ENCODE assay signal across 8 mouse cellular contexts in the genomic region with DNA sequence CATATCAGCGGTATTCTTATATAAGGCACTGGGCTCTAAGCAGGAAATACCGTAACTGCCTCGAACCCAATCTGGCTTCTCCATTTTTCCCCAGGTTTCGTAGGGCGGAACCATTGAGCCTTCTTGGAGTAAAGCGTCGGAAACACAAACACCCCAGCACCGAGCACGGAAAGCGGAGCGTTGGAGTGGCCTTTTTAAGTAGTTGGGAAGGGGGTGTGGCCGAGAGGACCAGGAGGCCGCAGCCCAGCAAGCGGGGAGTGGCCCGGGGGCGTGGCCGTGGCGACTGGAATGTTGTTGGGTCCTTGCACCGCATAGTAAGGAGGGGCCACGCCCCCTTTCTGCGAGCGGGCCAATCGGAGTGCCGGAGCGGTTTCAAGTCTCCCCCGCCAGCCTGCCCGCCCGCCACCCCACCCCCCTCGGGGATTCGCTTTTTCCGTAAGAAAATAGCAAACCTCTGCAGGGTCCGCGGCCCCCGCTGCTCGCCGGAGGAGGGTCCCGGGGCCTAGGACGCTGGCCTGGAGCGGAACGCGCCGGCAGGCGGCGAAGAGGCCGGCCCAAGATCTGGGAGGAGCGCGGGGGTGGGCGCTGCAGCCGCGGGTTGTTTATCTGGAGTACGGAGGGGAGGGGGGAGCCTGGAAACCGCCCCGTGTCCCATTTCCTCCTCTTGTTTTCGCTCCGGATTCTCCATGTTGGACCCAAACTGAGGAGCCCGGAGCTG. TPM values are rescaled to one million over a fixed set of nuclear protein-coding genes. Genes with fewer than 3 reads are reported as not detected.
DNase-seq lines count a peak whose midpoint lies in the region; ATAC-seq and TF ChIP-seq lines count a peak whose summit lies in the region.

A gene (plus strand): TSS at position 441 of the 718 bp plus-strand sequence.

- H3K36me3 ChIP-seq in MEL (ENCODE audit: control insufficient read depth in 1 of 2, insufficient read depth in 2 of 2, low read length in 2 of 2): peaks cover 0 to 5% of the 10 kb centered on the region in 2 experiments; a peak in 2 of 4 replicates
- no peaks in the 10 kb centered on the region for H3K36me3 ChIP-seq in forebrain, postnatal 0 days (ENCODE audit: insufficient read depth)
- no peaks in the 10 kb centered on the region; the same call in 1 of the 2 replicates for H3K36me3 ChIP-seq in lung, embryonic 15.5 days

- TF ChIP-seq RAD21 in MEL (IDR thresholded peaks at IDR 0.05; ENCODE audit: low read depth, low read length): no peak

- under 1% methylated on average over 55 of the region's 56 CpGs for whole genome bisulfite sequencing in cerebellum, adult 2 months
- 2% methylated on average over 50 of the region's 56 CpGs for WGBS in forebrain, postnatal 0 days
- WGBS in lung, embryonic 15.5 days: under 1% methylated on average over 56 of the region's 56 CpGs

- peaks cover 0 to 8% of the 10 kb centered on the region in 2 experiments; a peak in 3 of 4 replicates for H3K27me3 ChIP-seq in MEL (ENCODE audit: control insufficient read depth in 1 of 2, insufficient read depth in 2 of 2, low read length in 2 of 2)
- H3K27me3 ChIP-seq in cerebellum, adult 2 months (ENCODE audit: control insufficient read depth, insufficient read depth, low read length): no peaks in the 10 kb centered on the region
- H3K27me3 ChIP-seq in forebrain, postnatal 0 days (ENCODE audit: insufficient read depth, low read length): no peaks in the 10 kb centered on the region
- no peaks in the 10 kb centered on the region for H3K27me3 ChIP-seq in lung, embryonic 15.5 days

- TF ChIP-seq EP300 in MEL (IDR thresholded peaks at IDR 0.05; ENCODE audit: low read depth in 1 of 2, low read length in 2 of 2): 0 out of 4 replicates have a peak, but pooled peaks of 1 of the 2 experiments have one; percentile 24

- DNase-seq in MEL (ENCODE audit: low read depth, low spot score): peak; percentile 99
- DNase-seq in cerebellum, adult 2 months: peak; percentile 99 to 100
- DNase-seq in forebrain, postnatal 0 days: peak; percentile 98
- DNase-seq in heart, postnatal 4 days: peak; percentile 100
- DNase-seq in layer of hippocampus, adult 8-10 months (ENCODE audit: low spot score in 2 of 2): peak; percentile 99 to 100
- peak; percentile 100 for DNase-seq in ovary, adult 18-20 months (ENCODE audit: low spot score)
- DNase-seq in thymus, postnatal 0 days (ENCODE audit: low spot score): peak; percentile 92

- TF ChIP-seq POLR2A in MEL (IDR thresholded peaks at IDR 0.05; ENCODE audit: control insufficient read depth in 1 of 2, insufficient read depth in 1 of 2, low read depth in 1 of 2, low read length in 2 of 2, poor library complexity in 1 of 2): peak; percentile 69 to 79
- peak; percentile 93 for TF ChIP-seq POLR2A in cerebellum, adult 2 months (IDR thresholded peaks at IDR 0.05; ENCODE audit: borderline replicate concordance, insufficient read depth, low read length)

- H3K4me2 ChIP-seq in forebrain, postnatal 0 days (ENCODE audit: low read depth): peak within 1 kb of the TSS; percentile 58
- peak within 1 kb of the TSS; percentile 92 for H3K4me2 ChIP-seq in lung, embryonic 15.5 days

- H3K27ac ChIP-seq in MEL (ENCODE audit: control insufficient read depth, low read depth, low read length): peak within 1 kb of the TSS; percentile 79
- peak within 1 kb of the TSS; percentile 100 for H3K27ac ChIP-seq in cerebellum, adult 2 months (ENCODE audit: insufficient read depth, low read length)
- peak within 1 kb of the TSS; percentile 100 for H3K27ac ChIP-seq in forebrain, postnatal 0 days (ENCODE audit: low read depth, low read length)
- H3K27ac ChIP-seq in lung, embryonic 15.5 days: peak within 1 kb of the TSS; percentile 99

- H3K79me2 ChIP-seq in MEL (ENCODE audit: control insufficient read depth, insufficient read depth, low read length, poor library complexity): peaks cover 28% of the 10 kb centered on the region

- TF ChIP-seq CTCF in MEL (IDR thresholded peaks at IDR 0.05 in 2 of 3, conservative IDR thresholded peaks at IDR 0.05 in 1 of 3; ENCODE audit: control insufficient read depth in 1 of 3, insufficient read depth in 1 of 3, low read depth in 2 of 3, low read length in 3 of 3, poor library complexity in 1 of 3, severe bottlenecking in 1 of 3): no peak
- TF ChIP-seq CTCF in cerebellum, adult 2 months (IDR thresholded peaks at IDR 0.05; ENCODE audit: borderline replicate concordance, insufficient read depth, low read depth, low read length): no peak
- TF ChIP-seq CTCF in forebrain, postnatal 0 days (IDR thresholded peaks at IDR 0.05; ENCODE audit: low read depth): peak; percentile 30

- H3K9me3 ChIP-seq in MEL (replicated peaks; ENCODE audit: insufficient read depth, low read length): no peaks in the 10 kb centered on the region
- no peaks in the 10 kb centered on the region for H3K9me3 ChIP-seq in forebrain, postnatal 0 days (ENCODE audit: low read length)
- no peaks in the 10 kb centered on the region for H3K9me3 ChIP-seq in lung, embryonic 15.5 days

- H3K9ac ChIP-seq in MEL (ENCODE audit: control insufficient read depth, low read depth, low read length, poor library complexity, severe bottlenecking): peak within 1 kb of the TSS; percentile 97
- H3K9ac ChIP-seq in forebrain, postnatal 0 days: peak within 1 kb of the TSS; percentile 92
- peak within 1 kb of the TSS; percentile 97 for H3K9ac ChIP-seq in lung, embryonic 15.5 days

- peak; percentile 91 for ATAC-seq in forebrain, postnatal 0 days
- peak; percentile 92 for ATAC-seq in lung, embryonic 15.5 days (ENCODE audit: borderline replicate concordance, extremely low read depth, low FRiP score, low TSS enrichment)

- H3K4me3 ChIP-seq in MEL (ENCODE audit: control insufficient read depth in 1 of 2, insufficient read depth in 1 of 2, low read depth in 2 of 2, low read length in 2 of 2): peak within 1 kb of the TSS; percentile 90 to 100
- H3K4me3 ChIP-seq in cerebellum, adult 2 months (replicated peaks; ENCODE audit: insufficient read depth, low read depth, low read length): peak within 1 kb of the TSS; percentile 83
- peak within 1 kb of the TSS; percentile 99 for H3K4me3 ChIP-seq in forebrain, postnatal 0 days (ENCODE audit: low read depth, low read length)
- H3K4me3 ChIP-seq in lung, embryonic 15.5 days: peak within 1 kb of the TSS; percentile 92

- H3K4me1 ChIP-seq in MEL (ENCODE audit: control insufficient read depth in 1 of 2, insufficient read depth in 2 of 2, low read length in 2 of 2): peaks cover 0 to 17% of the 10 kb centered on the region in 2 experiments; a peak in 2 of 4 replicates
- peaks cover 6% of the 10 kb centered on the region; the same call in 1 of the 2 replicates for H3K4me1 ChIP-seq in cerebellum, adult 2 months (ENCODE audit: control insufficient read depth, insufficient read depth, low read length)
- peaks cover 21% of the 10 kb centered on the region for H3K4me1 ChIP-seq in forebrain, postnatal 0 days (ENCODE audit: insufficient read depth)
- peaks cover 58% of the 10 kb centered on the region for H3K4me1 ChIP-seq in lung, embryonic 15.5 days

TF ChIP-seq in MEL, 35 proteins besides CTCF, POLR2A, EP300 and RAD21 (continues in another document):
- no peak; the same call in 1 of the 2 replicates for TF ChIP-seq RCOR1 (IDR thresholded peaks at IDR 0.05; ENCODE audit: low read depth, low read length)
- no peak for TF ChIP-seq MXI1 (IDR thresholded peaks at IDR 0.05; ENCODE audit: low read depth, low read length)
- TF ChIP-seq SMC3 (IDR thresholded peaks at IDR 0.05; ENCODE audit: low read depth, low read length): no peak
- no peak for TF ChIP-seq MYC (IDR thresholded peaks at IDR 0.05; ENCODE audit: low read depth, low read length)
- no peak for TF ChIP-seq E2F4 (IDR thresholded peaks at IDR 0.05; ENCODE audit: borderline replicate concordance, low read depth, low read length)
- 0 out of 2 replicates have a peak, but pooled peaks have one; percentile 8 for TF ChIP-seq HCFC1 (IDR thresholded peaks at IDR 0.05; ENCODE audit: low read depth, low read length)
- peak; percentile 78; the same call in 1 of the 2 replicates for TF ChIP-seq MAZ (IDR thresholded peaks at IDR 0.05; ENCODE audit: low read depth, low read length)
- TF ChIP-seq UBTF (IDR thresholded peaks at IDR 0.05; ENCODE audit: borderline replicate concordance, insufficient read depth, low read depth, low read length): 0 out of 2 replicates have a peak, but pooled peaks have one; percentile 20
- TF ChIP-seq MEF2A (IDR thresholded peaks at IDR 0.05; ENCODE audit: extremely low read depth, insufficient replicate concordance, low read depth, low read length, poor library complexity, severe bottlenecking): no peak
- peak; percentile 58 for TF ChIP-seq NELFE (IDR thresholded peaks at IDR 0.05; ENCODE audit: low read depth, low read length)
- peak; percentile 92 for TF ChIP-seq TBP (IDR thresholded peaks at IDR 0.05; ENCODE audit: low read depth, low read length)
- TF ChIP-seq CHD1 (IDR thresholded peaks at IDR 0.05; ENCODE audit: low read depth, low read length): no peak
- no peak for TF ChIP-seq GATA1 (IDR thresholded peaks at IDR 0.05; ENCODE audit: low read depth, low read length)
- TF ChIP-seq POLR2AphosphoS2 (IDR thresholded peaks at IDR 0.05; ENCODE audit: low read length): no peak
- no peak for TF ChIP-seq USF1 (IDR thresholded peaks at IDR 0.05; ENCODE audit: low read depth, low read length)
- no peak for TF ChIP-seq POLR2AphosphoS5 (IDR thresholded peaks at IDR 0.05; ENCODE audit: borderline replicate concordance, low read depth, low read length)
- TF ChIP-seq TCF12 (IDR thresholded peaks at IDR 0.05; ENCODE audit: low read depth, low read length): 0 out of 2 replicates have a peak, but pooled peaks have one; percentile 10
- TF ChIP-seq BHLHE40 (IDR thresholded peaks at IDR 0.05; ENCODE audit: borderline replicate concordance, low read depth, low read length): no peak
- peak; percentile 46 for TF ChIP-seq ELF1 (IDR thresholded peaks at IDR 0.05; ENCODE audit: low read depth, low read length)
- TF ChIP-seq JUND (IDR thresholded peaks at IDR 0.05; ENCODE audit: low read depth, low read length): no peak
- TF ChIP-seq NRF1 (IDR thresholded peaks at IDR 0.05; ENCODE audit: insufficient read depth, low read depth, low read length, poor library complexity, severe bottlenecking): no peak

RNA-seq across cellular contexts. Expression of the gene that starts here (rescaled TPM):
- total RNA-seq in MEL (2012; rRNA removed): 16.7 and 19.3 TPM in 2 replicates
- polyA plus RNA-seq in MEL (2012; ENCODE audit: insufficient read depth in 1 of 2, insufficient read length in 2 of 2, low read depth in 1 of 2, low replicate concordance in 2 of 2, missing spikeins in 1 of 2): 10 to 100 TPM in 1 of 2 experiments, not detected in 1; 69.3 TPM
- polyA plus RNA-seq in cerebellum, adult 2 months (2012; rRNA removed): 96.2 and 101 TPM in 2 replicates
- total RNA-seq in forebrain, postnatal 0 days (2014; rRNA removed): 45.9 and 56.0 TPM in 2 replicates
- 12.8 and 14.4 TPM in 2 replicates for polyA plus RNA-seq in forebrain, postnatal 0 days (2015; fragmentation: Nextera tagmentation; extraction: Ambion mirVana)
- 100 to 1,000 TPM; 132 to 136 TPM for total RNA-seq in heart, postnatal 4 days (2021)
- 100 to 1,000 TPM; 104 to 120 (median 111) TPM for total RNA-seq in layer of hippocampus, adult 8-10 months (2022)
- 68.6 and 73.1 TPM in 2 replicates for polyA plus RNA-seq in lung, embryonic 15.5 days (2015; fragmentation: Nextera tagmentation; extraction: Ambion mirVana)
- polyA plus RNA-seq in thymus, postnatal 0 days (2015; fragmentation: Nextera tagmentation; extraction: Ambion mirVana): 30.3 and 34.3 TPM in 2 replicates

Comparison
In these comparisons a context has a peak if more than half of its experiments do, and no peak if none do; other contexts are left out.
1. Peak in every context shown above with its lines: DNase-seq, ATAC-seq, H3K4me3 ChIP-seq and H3K27ac ChIP-seq.